Mouse (Mus musculus) embryonic facial prominence, embryonic 14.5 days (tissue): ENCODE measurements around the gene Capn1. TPM values are rescaled to one million over a fixed set of nuclear protein-coding genes. Genes with fewer than 3 reads are reported as not detected.
A peak's percentile ranks its signal among the peaks of the same experiment; 100 is the strongest.

Experiments used
- ATAC-seq: fragments of 200-750 bp; cut with Nextera tagmentation; 2 replicates; pipeline ENCODE4 v1.8.0; 2017; ENCODE audit warnings: low read depth, moderate number of reproducible peaks, moderate TSS enrichment
- DNase-seq: peaks from one replicate; pipeline ENCODE4 v3.0.0-alpha.2; 2015; ENCODE audit warnings: low spot score
- H3K27ac ChIP-seq: fragments of 300-500 bp; sonication (generic); replicated peaks from 2 replicates; pipeline ENCODE4 v1.5.1; 2014; ENCODE audit warnings: low read depth, mild to moderate bottlenecking, low read length, moderate library complexity
- H3K27me3 ChIP-seq: fragments of 300-500 bp; sonication (generic); replicated peaks from 2 replicates; pipeline ENCODE4 v1.6.1; 2014; ENCODE audit warnings: low read length; ENCODE audit not compliant: control insufficient read depth, insufficient read depth
- H3K36me3 ChIP-seq: fragments of 300-500 bp; sonication (generic); 2 replicates; pipeline ENCODE4 v1.6.1; 2014; ENCODE audit warnings: low read length, mixed read lengths; ENCODE audit not compliant: control insufficient read depth, insufficient read depth
- H3K4me1 ChIP-seq: fragments of 300-500 bp; sonication (generic); 2 replicates; pipeline ENCODE4 v1.6.1; 2014; ENCODE audit warnings: antibody characterized with exemption, low read length; ENCODE audit not compliant: control insufficient read depth, insufficient read depth
- H3K4me2 ChIP-seq: fragments of 300-500 bp; sonication (generic); 2 replicates; pipeline ENCODE4 v1.6.1; 2014; ENCODE audit warnings: low read depth, mild to moderate bottlenecking, low read length, moderate library complexity, mixed read lengths
- H3K4me3 ChIP-seq: fragments of 300-500 bp; sonication (generic); 2 replicates; pipeline ENCODE4 v1.5.1; 2014; ENCODE audit warnings: low read depth, mild to moderate bottlenecking, low read length
- H3K9ac ChIP-seq: fragments of 300-500 bp; sonication (generic); 2 replicates; pipeline ENCODE4 v1.6.1; 2014; ENCODE audit warnings: low read depth, mild to moderate bottlenecking, low read length, moderate library complexity, mixed read lengths
- H3K9me3 ChIP-seq: fragments of 300-500 bp; sonication (generic); 2 replicates; pipeline ENCODE4 v1.6.1; 2016; ENCODE audit warnings: low read length; ENCODE audit not compliant: control insufficient read depth
- WGBS: fragments of 180-500 bp; shearing (Covaris S2); extraction: QIAGEN DNeasy Blood & Tissue Kit; methylation state at CpG from one replicate; pipeline ENCODE4 v1.1.7; 2014; 5-methylcytosine and 5-hydroxymethylcytosine counted together
- polyA plus RNA-seq: library from polyadenylated mRNA; unstranded; fragments of >200 nt; fragmentation: Nextera tagmentation; extraction: Ambion mirVana; gene quantifications from 2 replicates; pipeline ENCODE4 v1.2.1, GENCODE M21; 2014

Gene Capn1
- polyA plus RNA-seq, 1 experiment from 2014 or later, result 16.8 TPM

- H3K36me3 ChIP-seq, result peaks cover 55% of the 10 kb centered on the region
- H3K9ac ChIP-seq, result no peak overlapping the region
- WGBS, result 79% methylated on average over 5 of the region's 5 CpGs
- H3K4me2 ChIP-seq, result no peak overlapping the region
- H3K27me3 ChIP-seq, result no peaks in the 10 kb centered on the region
- H3K27ac ChIP-seq, result no peak overlapping the region
- H3K9me3 ChIP-seq, result no peaks in the 10 kb centered on the region
- DNase-seq (no peak), ATAC-seq (no peak)
- H3K4me1 ChIP-seq, result peaks cover 3% of the 10 kb centered on the region; the same call in 1 of the 2 replicates
- H3K4me3 ChIP-seq, result no peak overlapping the region
Observed at GRCm38 (mm10) chr19:5957371-5957770, 58.3 kb downstream of the Capn1 start.

DNA sequence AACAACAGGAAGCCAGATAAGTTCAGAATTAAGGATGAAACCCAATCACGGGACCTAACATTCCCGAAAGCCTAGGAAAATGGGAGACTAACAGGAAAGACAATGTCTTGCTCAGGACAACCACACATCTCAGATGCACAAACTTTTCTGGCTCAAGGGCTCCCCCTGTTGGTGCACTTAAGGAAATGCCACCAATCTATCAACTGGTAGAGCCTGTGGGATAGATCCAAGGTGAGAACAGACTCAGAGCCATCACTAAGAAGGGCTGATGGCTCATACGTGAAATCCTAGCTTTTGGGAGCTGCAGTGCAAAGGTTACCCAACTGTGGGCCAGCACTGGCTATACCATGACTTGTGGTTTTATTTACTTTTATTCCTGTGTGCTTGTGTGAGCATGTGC, 59.0 kb downstream of the Capn1 start:
- peaks cover 59% of the 10 kb centered on the region for H3K36me3 ChIP-seq

DNA sequence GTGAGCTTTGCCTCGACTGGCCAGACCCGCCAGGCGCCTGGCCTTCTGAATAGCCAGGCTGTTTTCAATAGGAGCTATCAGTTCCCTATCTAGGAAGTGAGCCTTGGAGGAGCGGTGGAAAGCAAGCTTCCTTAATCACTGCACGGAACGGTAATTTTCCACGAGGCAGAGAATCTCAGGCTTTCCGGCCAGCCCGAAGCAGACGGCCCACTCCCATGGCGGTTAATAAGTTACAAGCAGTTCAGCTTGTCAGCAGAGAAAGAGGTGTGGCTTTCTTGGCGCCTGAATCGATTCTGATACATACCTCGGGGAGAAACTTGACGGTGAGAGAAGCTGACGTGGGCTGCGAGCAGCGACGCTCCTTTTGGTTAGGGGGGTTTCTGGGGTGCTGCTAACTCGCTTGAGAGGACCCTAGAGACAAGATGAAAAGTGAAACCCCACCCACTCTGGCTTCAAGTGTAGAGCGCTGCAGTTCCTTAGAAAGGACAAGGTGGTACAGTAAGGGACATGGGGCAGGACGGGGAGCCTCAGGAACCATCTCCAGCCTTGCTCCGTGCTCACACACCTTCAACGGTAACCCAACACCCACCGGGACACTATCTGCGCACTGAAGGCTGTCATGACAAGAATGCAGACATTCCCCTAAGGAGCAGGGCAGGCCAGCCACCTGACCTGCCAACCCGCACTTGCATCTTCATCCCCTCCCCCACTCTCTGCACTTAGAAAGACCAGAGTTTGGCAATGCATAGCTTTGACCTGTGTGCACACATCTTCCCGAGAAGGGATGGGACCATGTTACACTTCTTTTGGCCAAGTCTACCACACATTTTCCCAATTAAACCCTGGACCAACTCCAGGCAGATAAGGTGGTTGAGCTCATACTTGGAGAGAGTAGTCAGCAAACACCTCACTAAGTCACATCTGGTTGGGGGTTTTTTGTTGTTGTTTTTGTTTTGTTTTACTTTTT, 59.7 kb downstream of the Capn1 start:
- H3K9me3 ChIP-seq, result no peaks in the 10 kb centered on the region
- no peak overlapping the region for H3K4me3 ChIP-seq
- ATAC-seq (peak; percentile 51), DNase-seq (peak; percentile 80)
- no peaks in the 10 kb centered on the region for H3K27me3 ChIP-seq
- 62% methylated on average over 27 of the region's 28 CpGs for WGBS
- peak overlapping the region; percentile 31 for H3K4me2 ChIP-seq
- peak overlapping the region; percentile 67 for H3K27ac ChIP-seq
- H3K9ac ChIP-seq, result no peak overlapping the region
- peaks cover 3% of the 10 kb centered on the region; the same call in 1 of the 2 replicates for H3K4me1 ChIP-seq
- H3K36me3 ChIP-seq, result peaks cover 66% of the 10 kb centered on the region

More for the DNA sequence above, 59.0 kb downstream of the Capn1 start:
- peak; percentile 70 for ATAC-seq
- no peaks in the 10 kb centered on the region for H3K9me3 ChIP-seq
- H3K9ac ChIP-seq, result no peak overlapping the region
- WGBS, result 20% methylated on average over 3 of the region's 3 CpGs
- H3K4me3 ChIP-seq, result no peak overlapping the region
- no peaks in the 10 kb centered on the region for H3K27me3 ChIP-seq
- peaks cover 3% of the 10 kb centered on the region; the same call in 1 of the 2 replicates for H3K4me1 ChIP-seq
- peak overlapping the region; percentile 67 for H3K27ac ChIP-seq
- 0 out of 2 replicates have a peak overlapping the region, but pooled peaks have one; percentile 31 for H3K4me2 ChIP-seq
- DNase-seq, result peak; percentile 81

- Histone ChIP-seq H3K4me2 (no peak overlapping the region), H3K27me3 (no peaks in the 10 kb centered on the region)
Observed at GRCm38 (mm10) chr19:5954936-5955335, 60.8 kb downstream of the Capn1 start.

GRCm38 (mm10) chr19:5954031-5954710, 61.5 kb downstream of the Capn1 start:
- DNase-seq, result no peak
- no peak for ATAC-seq
- Histone ChIP-seq H3K9me3 (no peaks in the 10 kb centered on the region), H3K36me3 (peaks cover 78% of the 10 kb centered on the region), H3K9ac (0 out of 2 replicates have a peak overlapping the region, but pooled peaks have one; percentile 10), H3K4me3 (no peak overlapping the region), H3K27me3 (no peaks in the 10 kb centered on the region), H3K27ac (no peak overlapping the region), H3K4me2 (no peak overlapping the region), H3K4me1 (peaks cover 3% of the 10 kb centered on the region; the same call in 1 of the 2 replicates)
- WGBS, result 74% methylated on average over 22 of the region's 22 CpGs

More at GRCm38 (mm10) chr19:5954936-5955335, 60.8 kb downstream of the Capn1 start:
- H3K9me3 ChIP-seq, result no peaks in the 10 kb centered on the region
- 87% methylated on average over 10 of the region's 10 CpGs for WGBS
- H3K4me1 ChIP-seq, result peaks cover 3% of the 10 kb centered on the region; the same call in 1 of the 2 replicates
- DNase-seq, result no peak
- H3K27ac ChIP-seq, result no peak overlapping the region
- ATAC-seq, result no peak
- no peak overlapping the region for H3K9ac ChIP-seq
- H3K36me3 ChIP-seq, result peaks cover 77% of the 10 kb centered on the region
- H3K4me3 ChIP-seq, result no peak overlapping the region

GRCm38 (mm10) chr19:5953201-5953770, 62.4 kb downstream of the Capn1 start:
- Histone ChIP-seq H3K4me2 (no peak overlapping the region), H3K9ac (peak overlapping the region; percentile 10; the same call in 1 of the 2 replicates), H3K27me3 (no peaks in the 10 kb centered on the region), H3K9me3 (no peaks in the 10 kb centered on the region), H3K4me1 (peaks cover 3% of the 10 kb centered on the region; the same call in 1 of the 2 replicates), H3K27ac (peak overlapping the region; percentile 59; the same call in 1 of the 2 replicates), H3K4me3 (no peak overlapping the region), H3K36me3 (peaks cover 79% of the 10 kb centered on the region)
- ATAC-seq, result no peak
- 92% methylated on average over 19 of the region's 19 CpGs for WGBS
- no peak for DNase-seq

GRCm38 (mm10) chr19:5952071-5952691, 63.5 kb downstream of the Capn1 start:
- Histone ChIP-seq H3K27ac (peak overlapping the region; percentile 59; the same call in 1 of the 2 replicates), H3K36me3 (peaks cover 80% of the 10 kb centered on the region), H3K9me3 (no peaks in the 10 kb centered on the region), H3K27me3 (no peaks in the 10 kb centered on the region), H3K4me3 (no peak overlapping the region), H3K4me1 (peaks cover 3% of the 10 kb centered on the region; the same call in 1 of the 2 replicates), H3K9ac (no peak overlapping the region), H3K4me2 (no peak overlapping the region)
- DNase-seq, result peak; percentile 75
- peak; percentile 47; the same call in 1 of the 2 replicates for ATAC-seq
- 56% methylated on average over 13 of the region's 13 CpGs for WGBS

- peaks cover 78% of the 10 kb centered on the region for H3K36me3 ChIP-seq
- peaks cover 3% of the 10 kb centered on the region; the same call in 1 of the 2 replicates for H3K4me1 ChIP-seq
- H3K4me3 ChIP-seq, result no peak overlapping the region
- H3K4me2 ChIP-seq, result no peak overlapping the region
- 79% methylated on average over 16 of the region's 16 CpGs for WGBS
- DNase-seq (no peak), ATAC-seq (no peak)
- H3K9me3 ChIP-seq, result no peaks in the 10 kb centered on the region
- H3K27me3 ChIP-seq, result no peaks in the 10 kb centered on the region
- H3K27ac ChIP-seq, result peak overlapping the region; percentile 59; the same call in 1 of the 2 replicates
- no peak overlapping the region for H3K9ac ChIP-seq
Observed at GRCm38 (mm10) chr19:5951631-5952030, 64.1 kb downstream of the Capn1 start.
